Comparison of ENCODE assay signal across 9 mouse cellular contexts in the genomic region with DNA sequence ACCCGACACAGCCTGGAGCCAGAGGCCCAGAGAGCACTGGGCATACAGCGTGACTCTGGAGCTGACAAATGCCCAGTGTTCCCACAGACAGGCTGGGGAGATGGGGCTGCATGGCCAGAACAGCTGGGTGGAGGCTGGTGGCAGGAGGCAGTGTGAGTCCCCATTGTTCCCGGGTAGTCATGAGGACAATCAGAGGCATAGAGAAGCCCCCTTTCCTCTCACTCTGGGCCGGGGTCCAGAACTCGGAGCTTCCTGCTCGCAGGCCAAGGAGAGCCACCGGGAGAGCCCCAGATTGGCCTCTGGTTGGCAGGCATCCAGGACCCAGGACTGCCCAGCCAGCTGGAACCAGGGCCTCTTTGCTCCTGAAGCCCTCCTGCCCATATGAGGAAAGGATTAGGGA.
DNase-seq lines count a peak whose midpoint lies in the region; ATAC-seq lines count a peak whose summit lies in the region.
"Had no signal": no experiment of that assay in that cellular context is flagged by ENCODE, and none has a peak within 500 bp of the region (broad histone marks: within the 10 kb centered on the region; RNA-seq: fewer than 3 reads in every experiment).

No protein-coding gene starts in this region.

- H3K36me3 ChIP-seq in heart, embryonic 15.5 days: no peaks in the 10 kb centered on the region
- H3K36me3 ChIP-seq in midbrain, embryonic 15.5 days (replicated peaks): no peaks in the 10 kb centered on the region

- H3K4me3 ChIP-seq in heart, embryonic 15.5 days: no peak overlapping the region
- H3K4me3 ChIP-seq in midbrain, embryonic 15.5 days: no peak overlapping the region

- DNase-seq in heart, adult 11 months: peak; percentile 95
- DNase-seq in heart, adult 8-10 months (ENCODE audit: low spot score): no peak
- DNase-seq in cerebellum, adult 9-10 months: peak; percentile 71
- DNase-seq in kidney, postnatal 25 days: peak; percentile 75 to 81
- no peak for DNase-seq in thymus, postnatal 10 days (ENCODE audit: low spot score in 2 of 2)
- no peak for DNase-seq in liver

- no peak overlapping the region for H3K9ac ChIP-seq in heart, embryonic 15.5 days
- no peak overlapping the region for H3K9ac ChIP-seq in midbrain, embryonic 15.5 days

- no peak overlapping the region for H3K4me2 ChIP-seq in heart, embryonic 15.5 days
- H3K4me2 ChIP-seq in midbrain, embryonic 15.5 days: no peak overlapping the region

- peak overlapping the region; percentile 31; the same call in 1 of the 2 replicates for H3K27ac ChIP-seq in heart, embryonic 15.5 days
- H3K27ac ChIP-seq in midbrain, embryonic 15.5 days: 0 out of 2 replicates have a peak overlapping the region, but pooled peaks have one; percentile 13

- H3K4me1 ChIP-seq in heart, embryonic 15.5 days (replicated peaks): peaks cover 16% of the 10 kb centered on the region
- H3K4me1 ChIP-seq in midbrain, embryonic 15.5 days: peaks cover 10% of the 10 kb centered on the region; the same call in 1 of the 2 replicates

- ATAC-seq in heart, embryonic 15.5 days (replicated peaks; ENCODE audit: insufficient number of reproducible peaks, insufficient read depth, low FRiP score, low read depth): peak; percentile 58
- ATAC-seq in midbrain, embryonic 15.5 days (replicated peaks): peak; percentile 84

- peaks cover 3% of the 10 kb centered on the region; the same call in 1 of the 2 replicates for H3K27me3 ChIP-seq in heart, embryonic 15.5 days
- H3K27me3 ChIP-seq in midbrain, embryonic 15.5 days (replicated peaks): no peaks in the 10 kb centered on the region
- H3K27me3 ChIP-seq: CH12.LX had no signal

- 31% methylated on average over 7 of the region's 7 CpGs for WGBS in heart, embryonic 15.5 days
- WGBS in midbrain, embryonic 15.5 days: 37% methylated on average over 7 of the region's 7 CpGs

- H3K9me3 ChIP-seq in heart, embryonic 15.5 days (replicated peaks): no peaks in the 10 kb centered on the region
- H3K9me3 ChIP-seq in midbrain, embryonic 15.5 days: no peaks in the 10 kb centered on the region

Comparison
In these comparisons a context has a peak if more than half of its experiments do, and no peak if none do; other contexts are left out.
1. DNase-seq: peak in heart, adult 11 months (single experiment), cerebellum, adult 9-10 months (single experiment) and kidney, postnatal 25 days (2 of 2); none in heart, adult 8-10 months (single experiment), thymus, postnatal 10 days (0 of 2) and liver (single experiment).